In genomic region chr11:94150519-94151470, GRCm38 (mm10) we compare ENCODE assay signal across 14 mouse cellular contexts.
DNase-seq lines count a peak whose midpoint lies in the region; ATAC-seq lines count a peak whose summit lies in the region.
"Had no signal": no experiment of that assay in that cellular context is flagged by ENCODE, and none has a peak within 500 bp of the region (broad histone marks: within the 10 kb centered on the region; RNA-seq: fewer than 3 reads in every experiment).

No protein-coding gene starts in this region.

- H3K9ac ChIP-seq in forebrain, embryonic 16.5 days (replicated peaks; ENCODE audit: low read depth, low read length): no peak overlapping the region
- no peak overlapping the region for H3K9ac ChIP-seq in kidney, embryonic 16.5 days (replicated peaks; ENCODE audit: low read length)
- no peak overlapping the region for H3K9ac ChIP-seq in intestine, embryonic 16.5 days (ENCODE audit: low read depth, low read length)
- H3K9ac ChIP-seq: embryonic facial prominence, embryonic 12.5 days had no signal

- no peak overlapping the region for H3K4me2 ChIP-seq in forebrain, embryonic 16.5 days (ENCODE audit: low read length)
- 0 out of 2 replicates have a peak overlapping the region, but pooled peaks have one; percentile 4 for H3K4me2 ChIP-seq in kidney, embryonic 16.5 days (replicated peaks; ENCODE audit: low read depth, low read length)
- no peak overlapping the region for H3K4me2 ChIP-seq in intestine, embryonic 16.5 days (ENCODE audit: low read depth, low read length)
- H3K4me2 ChIP-seq: embryonic facial prominence, embryonic 12.5 days had no signal

- H3K9me3 ChIP-seq in forebrain, embryonic 10.5 days: no peaks in the 10 kb centered on the region
- H3K9me3 ChIP-seq in forebrain, embryonic 16.5 days (ENCODE audit: control insufficient read depth, low read length): no peaks in the 10 kb centered on the region
- no peaks in the 10 kb centered on the region for H3K9me3 ChIP-seq in kidney, embryonic 16.5 days (ENCODE audit: low read length)
- H3K9me3 ChIP-seq in intestine, embryonic 16.5 days (ENCODE audit: control insufficient read depth, low read length): no peaks in the 10 kb centered on the region
- H3K9me3 ChIP-seq: embryonic facial prominence, embryonic 12.5 days had no signal

- peaks cover 49% of the 10 kb centered on the region for H3K27me3 ChIP-seq in forebrain, embryonic 10.5 days (ENCODE audit: poor library complexity, severe bottlenecking)
- no peaks in the 10 kb centered on the region for H3K27me3 ChIP-seq in forebrain, embryonic 16.5 days (replicated peaks; ENCODE audit: control insufficient read depth, insufficient read depth, low read length)
- peaks cover 7% of the 10 kb centered on the region; the same call in 1 of the 2 replicates for H3K27me3 ChIP-seq in kidney, embryonic 16.5 days (ENCODE audit: insufficient read depth, low read length)
- H3K27me3 ChIP-seq in intestine, embryonic 16.5 days (replicated peaks; ENCODE audit: control insufficient read depth, insufficient read depth, low read length): no peaks in the 10 kb centered on the region

- DNase-seq in forebrain, embryonic 10.5 days (ENCODE audit: extremely low spot score, low spot score): no peak
- no peak for DNase-seq in kidney, postnatal 36 days
- DNase-seq in R1 (ENCODE audit: low read depth, low spot score): peak; percentile 77
- no peak for DNase-seq in spleen, postnatal 4 days (ENCODE audit: low spot score in 2 of 2)
- DNase-seq in right cerebral cortex, postnatal 10 days (ENCODE audit: low spot score in 2 of 2): no peak
- DNase-seq: left cerebral cortex, postnatal 4 days; right cerebral cortex, postnatal 14 days; thymus, adult 2 months had no signal

- H3K36me3 ChIP-seq in forebrain, embryonic 10.5 days (replicated peaks): no peaks in the 10 kb centered on the region
- H3K36me3 ChIP-seq in forebrain, embryonic 16.5 days (ENCODE audit: control insufficient read depth, insufficient read depth): no peaks in the 10 kb centered on the region
- H3K36me3 ChIP-seq in kidney, embryonic 16.5 days (ENCODE audit: insufficient read depth, low read length): no peaks in the 10 kb centered on the region
- no peaks in the 10 kb centered on the region for H3K36me3 ChIP-seq in intestine, embryonic 16.5 days (ENCODE audit: control insufficient read depth, insufficient read depth, low read length)
- H3K36me3 ChIP-seq: embryonic facial prominence, embryonic 12.5 days had no signal

- H3K4me3 ChIP-seq in forebrain, embryonic 10.5 days: peak overlapping the region; percentile 16; the same call in 1 of the 2 replicates
- no peak overlapping the region for H3K4me3 ChIP-seq in forebrain, embryonic 16.5 days (replicated peaks; ENCODE audit: low read length)
- H3K4me3 ChIP-seq in kidney, embryonic 16.5 days (ENCODE audit: low read length): no peak overlapping the region
- no peak overlapping the region for H3K4me3 ChIP-seq in intestine, embryonic 16.5 days (ENCODE audit: low read length)
- H3K4me3 ChIP-seq: embryonic facial prominence, embryonic 12.5 days; myocyte had no signal

- H3K4me1 ChIP-seq in forebrain, embryonic 10.5 days: peaks cover 37% of the 10 kb centered on the region
- H3K4me1 ChIP-seq in forebrain, embryonic 16.5 days (replicated peaks; ENCODE audit: control insufficient read depth, insufficient read depth, low read length): peaks cover 17% of the 10 kb centered on the region
- peaks cover 21% of the 10 kb centered on the region for H3K4me1 ChIP-seq in kidney, embryonic 16.5 days (ENCODE audit: insufficient read depth, low read length)
- H3K4me1 ChIP-seq in intestine, embryonic 16.5 days (ENCODE audit: control insufficient read depth, insufficient read depth, low read length): peaks cover 12% of the 10 kb centered on the region

- H3K27ac ChIP-seq in forebrain, embryonic 10.5 days: peak overlapping the region; percentile 62; the same call in 1 of the 2 replicates
- no peak overlapping the region for H3K27ac ChIP-seq in forebrain, embryonic 16.5 days (ENCODE audit: low read length)
- H3K27ac ChIP-seq in kidney, embryonic 16.5 days (ENCODE audit: low read length): no peak overlapping the region
- no peak overlapping the region; the same call in 1 of the 2 replicates for H3K27ac ChIP-seq in intestine, embryonic 16.5 days (ENCODE audit: low read length)
- H3K27ac ChIP-seq: embryonic facial prominence, embryonic 12.5 days had no signal

- no peak for ATAC-seq in forebrain, embryonic 16.5 days
- ATAC-seq in kidney, embryonic 16.5 days (ENCODE audit: low FRiP score, low TSS enrichment): peak; percentile 18
- ATAC-seq in intestine, embryonic 16.5 days: peak; percentile 23; the same call in 1 of the 2 replicates
- ATAC-seq: lung, postnatal 0 days had no signal

- WGBS in forebrain, embryonic 10.5 days: 32% methylated on average over 25 of the region's 25 CpGs
- WGBS in forebrain, embryonic 16.5 days: 46% methylated on average over 25 of the region's 25 CpGs
- 38% methylated on average over 24 of the region's 25 CpGs for WGBS in kidney, embryonic 16.5 days
- 43% methylated on average over 25 of the region's 25 CpGs for WGBS in intestine, embryonic 16.5 days
